Mouse (Mus musculus) skeletal muscle tissue, adult 2 months (tissue): ENCODE results near the gene Spire2.

Source experiments
- DNase-seq: peaks from one replicate; pipeline ENCODE4 v3.0.0-alpha.2; 2012; ENCODE audit warnings: low read depth, low spot score

The Spire2 gene

DNA sequence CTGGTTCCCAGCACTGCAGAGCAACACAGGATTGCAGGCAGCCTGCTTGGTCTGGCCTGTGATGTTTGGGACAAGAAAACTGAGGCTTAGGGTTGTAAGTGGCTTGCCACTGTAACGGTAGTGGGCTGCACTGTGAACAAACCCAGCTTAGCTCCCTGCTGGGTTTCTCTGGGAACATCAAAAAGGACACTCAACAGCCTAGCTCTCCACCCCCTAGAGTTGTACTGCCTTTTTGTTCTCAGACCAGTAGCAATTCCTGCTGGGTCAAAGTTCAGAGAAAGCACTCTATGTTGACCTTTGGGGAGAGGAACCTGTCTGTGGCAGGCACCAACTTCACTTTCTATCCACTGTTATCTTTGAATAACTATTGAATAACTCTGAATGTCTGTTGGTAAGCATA, 2.0 kb downstream of the Spire2 start:
- DNase-seq = no peak

DNA sequence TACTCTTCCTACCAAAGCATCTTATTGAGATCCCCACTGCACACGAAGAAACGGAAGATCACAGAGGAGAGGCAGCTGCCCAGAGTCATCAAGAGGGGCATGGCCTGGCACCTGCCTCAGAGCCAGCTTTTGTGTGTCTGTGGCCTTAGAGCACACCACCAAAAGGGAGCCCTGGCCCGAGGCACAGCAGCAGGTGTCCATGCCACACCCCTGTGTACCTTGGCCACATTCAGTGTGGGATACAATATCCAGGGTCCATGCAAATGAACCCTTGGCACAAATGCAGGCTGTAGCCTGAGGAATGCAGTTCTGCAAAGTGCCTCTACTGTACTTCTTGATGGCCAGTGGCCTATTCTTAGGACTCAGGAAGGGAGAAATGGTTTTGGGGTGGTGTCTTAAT, 5.0 kb downstream of the Spire2 start:
- DNase-seq = no peak

DNA sequence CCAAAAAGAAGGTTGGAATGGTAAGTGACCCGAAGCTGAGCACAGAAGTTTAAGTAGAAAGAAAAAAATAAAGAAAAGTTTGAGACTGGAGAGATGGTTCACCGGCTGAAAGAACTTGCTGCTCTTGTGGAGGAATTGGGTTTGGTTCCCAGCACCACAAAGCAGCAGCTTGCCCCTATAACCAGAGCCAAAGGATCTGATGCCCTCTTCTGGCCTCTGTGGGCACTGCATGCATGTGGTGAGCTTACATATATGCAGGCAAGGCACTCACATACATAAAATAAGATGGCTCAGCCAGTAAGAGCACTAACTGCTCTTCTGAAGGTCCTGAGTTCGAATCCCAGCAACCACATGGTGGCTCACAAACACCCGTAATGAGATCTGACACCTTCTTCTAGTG, 7.6 kb downstream of the Spire2 start:
- no peak for DNase-seq

DNA sequence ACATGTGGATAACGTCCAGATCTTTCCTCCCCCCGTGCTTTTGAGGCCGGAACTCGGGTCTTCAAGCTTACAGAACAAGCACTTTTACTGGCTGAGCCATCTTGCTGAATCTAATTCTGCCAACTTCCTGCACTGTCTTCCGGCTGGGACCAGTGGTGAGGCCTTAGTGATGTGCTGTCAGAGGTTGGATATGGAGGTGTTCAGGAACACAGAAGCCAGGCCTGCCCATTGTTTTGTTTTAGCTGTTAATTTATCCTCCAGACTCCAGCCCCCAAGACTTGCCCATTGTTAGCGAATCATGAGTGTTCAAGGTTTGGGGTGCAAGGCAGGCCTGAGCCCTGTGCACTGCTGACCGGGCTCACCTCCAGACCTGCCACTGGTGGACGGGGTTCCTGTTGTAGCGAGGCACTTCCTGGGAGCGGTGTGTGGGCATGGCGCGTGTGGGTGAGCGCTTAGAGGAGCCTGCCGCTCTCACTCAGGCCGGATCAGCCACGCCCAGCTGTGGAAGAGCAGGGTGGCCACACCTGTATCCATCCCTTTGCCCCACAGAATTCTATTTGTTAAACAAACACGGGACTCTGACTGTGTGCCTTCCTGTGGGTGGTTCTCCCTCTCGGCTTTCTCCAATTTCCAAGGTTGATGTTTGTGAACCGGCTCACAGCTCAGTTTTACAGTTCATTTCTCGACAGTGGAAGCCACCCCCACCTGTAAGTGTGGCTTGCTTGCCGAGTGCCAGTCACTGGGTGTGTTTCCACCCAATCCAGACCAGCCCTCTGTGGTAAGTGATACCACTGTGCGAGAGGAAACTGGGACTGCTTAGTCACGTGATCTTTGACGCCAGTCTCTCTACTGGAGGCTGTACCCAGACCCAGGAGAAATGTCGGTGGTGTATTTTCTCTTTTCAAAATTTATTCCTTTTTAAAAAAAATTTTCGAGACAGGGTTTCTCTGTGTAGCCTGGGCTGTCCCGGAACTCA, 8.8 kb downstream of the Spire2 start:
- DNase-seq = no peak

DNA sequence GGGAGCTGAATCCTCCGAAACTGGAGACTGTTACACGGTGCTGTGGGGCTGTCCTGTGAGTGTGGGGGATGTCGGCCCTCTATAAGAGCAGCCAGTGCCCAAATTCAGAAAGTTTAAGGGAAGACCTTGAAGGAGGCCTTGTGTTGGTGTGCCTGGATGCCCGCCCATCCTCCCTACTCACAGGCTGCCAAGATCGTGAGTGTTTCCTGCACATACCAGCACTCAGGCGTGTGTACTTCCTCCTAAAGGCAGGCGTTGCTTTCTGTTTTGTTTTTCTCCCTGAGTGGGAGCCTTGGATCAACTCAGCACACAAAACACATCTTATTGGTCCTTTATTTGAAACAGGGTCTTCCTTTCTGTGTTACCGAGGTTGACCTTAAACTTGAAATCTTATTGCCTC, 9.7 kb downstream of the Spire2 start:
- no peak for DNase-seq

GRCm38 (mm10) chr8:123342911-123343310, 10.4 kb downstream of the Spire2 start:
- DNase-seq = no peak

DNA sequence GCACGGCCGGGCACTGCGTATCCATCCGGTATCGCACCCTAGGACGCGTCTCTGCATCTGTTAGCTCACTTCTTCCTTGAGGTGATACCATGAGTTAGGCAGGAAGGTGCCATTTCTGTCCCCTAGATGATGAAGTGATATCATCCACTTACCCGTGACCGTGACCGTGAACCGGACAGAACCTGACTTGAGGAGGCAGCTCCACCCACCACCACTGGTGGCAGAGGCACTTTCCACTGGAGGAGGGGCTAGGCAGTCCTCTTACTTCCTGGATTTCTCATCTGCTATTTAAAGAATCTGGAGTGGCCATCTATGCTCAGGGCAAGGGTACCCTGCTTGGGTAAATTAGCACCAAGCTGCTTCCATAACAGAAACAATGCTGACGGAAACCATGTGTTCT, 10.9 kb downstream of the Spire2 start:
- no peak for DNase-seq

- no peak for DNase-seq
These were observed 12.6 kb downstream of the Spire2 start for GRCm38 (mm10) chr8:123345135-123345534.

DNA sequence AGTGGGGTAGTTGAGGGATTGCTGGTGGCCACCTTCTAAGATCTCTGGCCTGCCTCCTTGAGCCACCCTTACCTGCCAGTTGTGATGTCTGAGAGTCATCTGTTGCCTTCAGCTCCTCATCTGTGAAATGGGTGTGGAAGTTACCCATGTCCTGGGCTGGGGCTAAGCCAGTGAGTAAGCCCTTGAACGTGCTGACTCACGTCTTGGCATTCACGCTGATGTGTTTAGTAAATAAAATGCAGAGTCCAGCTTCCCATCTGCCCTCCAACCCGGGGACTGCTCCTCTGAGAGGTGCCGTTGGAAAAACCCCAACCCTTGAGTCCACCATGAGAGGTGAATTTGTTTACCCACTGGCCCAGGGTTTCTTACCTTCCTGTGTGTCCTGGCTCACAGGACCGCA, 13.3 kb downstream of the Spire2 start:
- DNase-seq = no peak

- no peak for DNase-seq
These were observed 14.8 kb downstream of the Spire2 start for GRCm38 (mm10) chr8:123347293-123347692.

GRCm38 (mm10) chr8:123348237-123348843, 15.8 kb downstream of the Spire2 start:
- DNase-seq = no peak

DNA sequence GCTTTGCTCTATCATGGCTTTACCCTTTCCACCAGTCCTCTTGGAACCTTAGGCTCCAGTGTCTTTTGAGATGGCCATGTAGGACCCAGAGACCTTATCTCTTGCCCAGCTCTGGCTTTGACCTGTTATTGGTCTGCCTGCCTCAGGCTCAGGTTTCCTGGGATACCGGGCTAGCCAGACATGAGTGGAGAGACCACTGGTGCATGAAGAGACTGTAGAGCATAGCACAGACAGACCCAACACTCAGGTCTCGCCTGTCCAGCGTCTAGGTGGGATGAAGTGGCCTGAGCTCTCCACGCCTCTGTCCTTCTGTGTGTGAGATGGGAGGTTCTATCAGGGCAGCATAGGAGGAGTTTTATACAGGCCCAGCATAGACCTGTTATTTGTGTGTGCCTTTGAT, 16.6 kb downstream of the Spire2 start:
- no peak for DNase-seq

GRCm38 (mm10) chr8:123352118-123352517, 19.6 kb downstream of the Spire2 start:
- DNase-seq = no peak

DNA sequence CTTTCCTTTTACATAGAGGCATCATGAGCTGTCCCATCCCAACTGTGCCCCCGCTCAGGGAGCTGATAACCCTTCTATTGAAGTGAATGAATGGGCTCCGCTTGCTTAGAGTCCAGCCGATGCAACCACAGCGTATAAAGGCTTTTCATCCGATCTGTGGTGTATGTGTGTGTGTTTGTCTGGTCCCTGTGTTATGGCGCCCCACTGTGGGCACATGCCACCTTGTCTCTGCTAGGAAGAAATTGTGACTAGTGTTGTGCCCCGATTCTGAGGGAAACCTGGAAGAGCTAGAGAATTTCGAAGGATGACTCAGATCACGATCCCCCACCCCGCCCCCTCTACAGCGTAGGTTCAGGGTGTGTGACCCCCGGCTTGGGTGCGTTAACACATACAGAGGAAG, 20.3 kb downstream of the Spire2 start:
- DNase-seq = no peak

- DNase-seq = no peak
These were observed 20.7 kb downstream of the Spire2 start for GRCm38 (mm10) chr8:123353216-123353615.

DNA sequence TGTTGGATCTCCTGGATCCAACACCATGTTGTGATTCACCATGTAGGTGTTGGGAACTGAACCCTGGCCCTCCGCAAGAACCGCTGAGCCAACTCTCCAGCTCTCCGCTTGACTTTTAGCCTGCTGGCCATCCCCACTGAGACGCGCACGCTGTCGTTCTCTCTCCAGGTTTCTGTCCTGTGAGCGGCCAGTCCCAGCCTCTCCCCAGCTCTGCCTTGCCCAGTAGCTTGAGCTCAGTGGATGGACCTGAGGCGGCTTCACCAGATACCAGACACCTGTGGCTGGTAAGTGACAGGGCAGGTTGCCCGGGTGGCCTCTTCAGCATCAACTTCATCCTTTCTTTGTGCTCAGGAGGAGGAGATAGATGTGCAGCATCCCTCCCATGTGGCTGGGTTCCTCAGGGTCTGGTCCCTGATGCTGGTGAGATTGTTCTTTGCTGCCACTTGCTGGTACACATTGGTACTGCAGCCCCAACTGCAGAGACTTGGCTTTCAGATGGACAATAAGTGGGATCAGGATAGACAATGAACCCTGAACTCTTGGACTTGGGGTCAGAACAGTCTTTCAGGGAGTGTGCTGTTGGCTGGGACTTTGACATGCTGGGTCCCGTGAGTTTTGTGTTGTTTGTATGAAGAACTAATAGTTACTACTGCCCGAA, 28.7 kb downstream of the Spire2 start:
- DNase-seq = peak; percentile 36

DNA sequence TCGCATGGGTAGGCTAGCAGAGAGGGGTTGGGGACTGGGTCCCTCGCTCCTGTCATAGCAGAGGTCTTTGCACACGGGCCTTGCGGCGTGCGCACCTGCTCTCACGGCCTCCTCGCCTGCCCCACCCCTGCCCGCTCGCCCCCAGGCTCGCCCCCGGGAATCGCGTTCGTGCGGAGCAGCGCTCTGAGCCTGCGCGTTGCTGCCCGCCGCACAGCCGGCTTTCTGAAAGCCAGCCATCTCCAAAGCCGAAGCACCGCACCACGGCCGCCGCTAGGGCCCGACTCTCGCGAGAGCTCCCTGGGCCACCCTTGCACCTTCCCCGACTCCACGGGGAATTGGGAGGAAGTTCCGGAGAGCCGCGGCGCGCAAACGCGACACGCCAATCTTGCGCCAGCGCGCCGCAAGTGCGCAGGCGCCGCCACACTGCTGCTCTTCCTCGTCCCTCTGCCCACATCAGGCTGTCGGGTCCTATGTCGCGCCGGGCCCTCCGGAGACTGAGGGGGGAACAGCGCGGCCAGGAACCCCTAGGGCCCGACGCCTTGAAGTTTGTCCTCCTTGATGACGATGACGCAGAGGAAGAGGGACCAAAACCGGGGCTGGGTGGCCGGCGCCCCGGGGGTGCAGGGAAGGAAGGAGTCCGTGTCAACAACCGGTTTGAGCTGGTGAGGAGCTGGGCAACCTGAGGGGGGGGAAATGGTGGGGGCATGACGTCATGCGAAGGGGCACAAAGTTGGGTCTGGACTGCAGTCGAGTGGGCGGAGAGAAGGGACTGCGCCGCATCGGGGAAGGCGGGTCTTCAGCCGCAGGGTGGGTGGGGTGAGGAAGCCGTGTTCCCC, 41.1 kb downstream of the Spire2 start, which contains the start of gene Tcf25:
Gene Tcf25, plus strand, starts transcription at position 351 of the 836 bp plus-strand sequence.
- peak; percentile 98 for DNase-seq

DNA sequence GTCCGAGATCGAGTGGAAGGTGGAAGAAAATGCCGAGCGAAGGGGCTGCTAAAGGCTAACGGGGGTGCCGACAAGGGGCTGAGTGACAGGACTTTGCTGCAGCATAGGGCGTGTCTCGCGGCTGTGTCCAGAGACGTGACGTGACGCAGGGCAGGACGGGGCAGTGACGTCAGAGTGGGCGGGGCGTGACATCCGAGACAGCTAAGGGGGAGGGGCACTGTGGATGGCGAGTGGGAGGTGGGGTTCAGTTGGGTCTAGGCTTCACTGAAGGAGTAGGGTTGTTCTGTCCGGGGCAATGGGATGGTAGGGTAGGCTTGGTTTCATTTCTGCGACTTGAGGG, 41.7 kb downstream of the Spire2 start:
- peak; percentile 91 for DNase-seq

- DNase-seq = peak; percentile 68
These were observed 43.2 kb downstream of the Spire2 start for GRCm38 (mm10) chr8:123375701-123376100.

DNA sequence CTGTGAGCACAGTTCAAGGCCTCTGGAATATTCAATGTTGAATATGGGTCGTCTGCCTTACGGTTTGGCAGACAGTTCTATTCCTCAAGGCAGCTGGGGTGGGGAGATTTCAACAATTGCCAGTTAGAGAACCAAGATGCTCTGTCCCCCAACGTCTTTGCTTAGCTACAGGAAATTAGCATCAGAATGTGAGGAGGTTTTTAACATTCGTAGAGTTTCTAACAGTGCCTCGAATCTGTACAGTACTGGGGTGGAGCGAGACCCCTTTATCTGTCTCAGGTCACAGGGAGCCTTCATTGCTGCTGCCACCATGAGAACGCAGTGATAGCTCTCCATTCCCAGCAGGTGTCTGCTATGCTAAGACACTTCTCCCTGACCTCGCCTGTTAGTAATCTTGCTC, 43.6 kb downstream of the Spire2 start:
- no peak for DNase-seq

- no peak for DNase-seq
These were observed 49.2 kb downstream of the Spire2 start for GRCm38 (mm10) chr8:123381711-123382110.

DNA sequence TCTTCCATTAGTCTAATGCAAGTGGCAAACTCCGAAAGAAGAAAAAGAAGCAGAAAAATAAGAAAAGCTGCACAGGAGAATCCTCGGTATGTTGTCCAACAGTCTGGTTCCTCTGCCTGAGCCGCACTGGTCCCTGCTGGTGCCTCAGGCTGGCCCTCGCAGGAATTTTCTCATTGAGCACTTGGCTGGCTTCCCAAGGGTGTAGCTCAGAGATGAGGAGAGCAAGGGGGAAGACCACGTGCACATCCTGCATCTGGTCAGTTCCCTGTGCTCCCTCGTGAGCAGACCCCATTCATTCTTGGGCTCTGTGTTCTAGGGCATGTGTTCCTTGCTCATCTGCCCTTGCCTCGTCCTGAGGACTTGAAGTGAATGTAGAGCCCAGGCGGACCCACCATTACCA, 50.0 kb downstream of the Spire2 start:
- DNase-seq = no peak
